Mouse (Mus musculus) induced T-regulatory cell, adult 2 months (primary cell): ENCODE measurements around the gene Catsper2.

ENCODE experiments used
- DNase-seq: peaks from one replicate; pipeline ENCODE4 v3.0.0-alpha.2; 2012; ENCODE audit warnings: low read depth

The Catsper2 gene

DNA sequence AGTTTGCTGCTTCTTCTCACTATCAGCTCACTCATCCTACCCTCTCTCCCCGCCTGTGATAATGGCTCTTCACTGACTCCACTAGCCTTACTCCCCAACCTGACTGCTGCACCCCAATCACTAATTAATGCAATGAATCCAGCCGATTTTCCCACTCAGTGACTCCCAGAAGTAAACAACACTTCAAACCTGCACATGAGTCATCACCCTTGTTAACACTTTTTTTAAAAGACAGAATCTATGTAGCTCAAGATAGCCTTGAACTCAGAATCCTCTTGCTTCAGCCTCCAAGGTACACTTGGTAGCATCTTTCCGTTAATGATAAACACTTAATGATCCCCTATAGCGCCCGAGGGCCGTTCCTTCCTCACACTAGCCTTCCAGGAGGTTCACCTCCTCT lies 59.2 kb downstream of the Catsper2 start:
- no peak for DNase-seq

DNA sequence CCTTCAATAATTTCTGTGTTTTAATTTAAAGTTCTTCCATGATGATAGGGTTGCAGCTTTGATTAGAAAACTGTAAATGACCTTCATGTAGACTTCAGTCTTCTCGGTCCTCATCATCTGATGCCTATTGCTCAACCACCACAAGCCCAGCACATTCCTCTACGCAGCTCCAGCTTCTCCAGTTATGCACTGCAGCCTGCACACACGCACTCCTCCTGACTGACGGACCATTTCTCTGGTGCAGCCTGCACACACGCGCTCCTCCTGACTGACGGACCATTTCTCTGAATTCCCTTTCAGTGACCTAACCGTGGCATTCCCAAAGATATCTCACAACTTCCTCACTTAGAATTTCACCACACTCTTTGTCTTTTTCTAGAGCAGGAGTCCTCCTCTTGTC lies 60.4 kb downstream of the Catsper2 start:
- no peak for DNase-seq
